Mouse (Mus musculus): Measurements from ENCODE around the gene Mtnr1b.
"Not testable (repeated sequence)": the region's sequence is repeated elsewhere in the genome, so short reads cannot be mapped to it uniquely, and the experiment has no call there.

Mtnr1b gene

GRCm38 (mm10) chr9:15874506-15875160 is at the start of gene Mtnr1b:
TSS of gene Mtnr1b (minus strand) at chr9:15874556.
- DNase-seq: no peak

GRCm38 (mm10) chr9:15920271-15920670 is 45.9 kb upstream of the Mtnr1b start:
- DNase-seq: no peak

- no peak for DNase-seq
These were observed 45.1 kb upstream of the Mtnr1b start for GRCm38 (mm10) chr9:15919373-15920005.

GRCm38 (mm10) chr9:15916600-15916999 is 42.2 kb upstream of the Mtnr1b start:
- no peak for DNase-seq

- no peak for DNase-seq
These were observed 38.4 kb upstream of the Mtnr1b start for GRCm38 (mm10) chr9:15912735-15913134.

GRCm38 (mm10) chr9:15909397-15910113 is 35.2 kb upstream of the Mtnr1b start:
- peak; percentile 5 for DNase-seq

- DNase-seq: no peak
These were observed 29.8 kb upstream of the Mtnr1b start for GRCm38 (mm10) chr9:15903948-15904750.

- no peak for DNase-seq
These were observed 23.8 kb upstream of the Mtnr1b start for GRCm38 (mm10) chr9:15898112-15898511.

GRCm38 (mm10) chr9:15886756-15887155 is 12.4 kb upstream of the Mtnr1b start:
- DNase-seq: no peak

GRCm38 (mm10) chr9:15880754-15881153 is 6.4 kb upstream of the Mtnr1b start:
- no peak for DNase-seq

- DNase-seq: no peak
These were observed 5.8 kb upstream of the Mtnr1b start for GRCm38 (mm10) chr9:15880160-15880603.

GRCm38 (mm10) chr9:15870013-15870412 is 4.3 kb downstream of the Mtnr1b start:
- no peak for DNase-seq

GRCm38 (mm10) chr9:15869456-15869855 is 4.9 kb downstream of the Mtnr1b start:
- no peak for DNase-seq

GRCm38 (mm10) chr9:15866280-15867072 is 7.9 kb downstream of the Mtnr1b start:
- DNase-seq: no peak

GRCm38 (mm10) chr9:15861402-15861801 is 13.0 kb downstream of the Mtnr1b start:
- DNase-seq: no peak

GRCm38 (mm10) chr9:15850749-15851148 is 23.6 kb downstream of the Mtnr1b start:
- no peak for DNase-seq

GRCm38 (mm10) chr9:15845390-15845789 is 29.0 kb downstream of the Mtnr1b start:
- no peak for DNase-seq

GRCm38 (mm10) chr9:15844936-15845335 is 29.4 kb downstream of the Mtnr1b start:
- DNase-seq: not testable (repeated sequence)

- DNase-seq: no peak
These were observed 61.1 kb downstream of the Mtnr1b start for GRCm38 (mm10) chr9:15813002-15813911.

- no peak for DNase-seq
These were observed 70.1 kb downstream of the Mtnr1b start for GRCm38 (mm10) chr9:15804296-15804695.

GRCm38 (mm10) chr9:15802413-15803027 is 71.8 kb downstream of the Mtnr1b start:
- no peak for DNase-seq

Measured in cerebellum, adult 9-11 months (tissue).